Mouse (Mus musculus) intestine, postnatal 0 days (tissue): ENCODE data around the gene Errfi1. TPM values are rescaled to one million over a fixed set of nuclear protein-coding genes. Genes with fewer than 3 reads are reported as not detected.
A peak's percentile ranks its signal among the peaks of the same experiment; 100 is the strongest.
"Not testable (repeated sequence)": the region's sequence is repeated elsewhere in the genome, so short reads cannot be mapped to it uniquely, and the experiment has no call there.

Source experiments
- ATAC-seq: fragments of 200-750 bp; cut with Nextera tagmentation; 2 replicates; pipeline ENCODE4 v1.8.0; 2017; ENCODE audit warnings: mild to moderate bottlenecking, moderate TSS enrichment, moderate library complexity
- H3K27ac ChIP-seq: fragments of 300-500 bp; sonication (generic); 2 replicates; pipeline ENCODE4 v1.5.1; 2014; ENCODE audit warnings: mild to moderate bottlenecking, low read depth, low read length, moderate library complexity
- H3K27me3 ChIP-seq: fragments of 300-500 bp; sonication (generic); replicated peaks from 2 replicates; pipeline ENCODE4 v1.6.1; 2014; ENCODE audit warnings: low read length, mixed read lengths; ENCODE audit not compliant: control insufficient read depth, insufficient read depth
- H3K36me3 ChIP-seq: fragments of 300-500 bp; sonication (generic); 2 replicates; pipeline ENCODE4 v1.6.1; 2014; ENCODE audit warnings: mild to moderate bottlenecking, moderate library complexity; ENCODE audit not compliant: control insufficient read depth, insufficient read depth
- H3K4me1 ChIP-seq: fragments of 300-500 bp; sonication (generic); replicated peaks from 2 replicates; pipeline ENCODE4 v1.6.1; 2014; ENCODE audit warnings: antibody characterized with exemption, low read length, mixed read lengths; ENCODE audit not compliant: control insufficient read depth, insufficient read depth
- H3K4me2 ChIP-seq: fragments of 300-500 bp; sonication (generic); replicated peaks from 2 replicates; pipeline ENCODE4 v1.6.1; 2014; ENCODE audit warnings: low read depth, mild to moderate bottlenecking, moderate library complexity
- H3K4me3 ChIP-seq: fragments of 300-500 bp; sonication (generic); 2 replicates; pipeline ENCODE4 v1.5.1; 2014; ENCODE audit warnings: low read depth, low read length
- H3K9ac ChIP-seq: fragments of 300-500 bp; sonication (generic); 2 replicates; pipeline ENCODE4 v1.6.1; 2014; ENCODE audit warnings: mild to moderate bottlenecking, low read depth, low read length
- H3K9me3 ChIP-seq: fragments of 300-500 bp; sonication (generic); 2 replicates; pipeline ENCODE4 v1.6.1; 2016; ENCODE audit warnings: mixed run types; ENCODE audit not compliant: control insufficient read depth
- CTCF ChIP-seq: sonication (generic); IDR thresholded peaks from 2 replicates; pipeline ENCODE4 v1.5.1; 2016; ENCODE audit warnings: low read depth, mild to moderate bottlenecking, control low read depth, antibody characterized with exemption, moderate library complexity
- WGBS: fragments of 180-500 bp; shearing (Covaris S2); extraction: QIAGEN DNeasy Blood & Tissue Kit; methylation state at CpG from one replicate; pipeline ENCODE4 v1.1.7; 2014; 5-methylcytosine and 5-hydroxymethylcytosine counted together
- polyA plus RNA-seq: library from polyadenylated mRNA; unstranded; fragments of >200 nt; fragmentation: Nextera tagmentation; extraction: Ambion mirVana; gene quantifications from 2 replicates; pipeline ENCODE4 v1.2.1, GENCODE M21; 2015

The Errfi1 gene
- polyA plus RNA-seq, 1 experiment from 2014 or later, result 27.7 TPM

- 47% methylated on average over 9 of the region's 9 CpGs for WGBS
- H3K9ac ChIP-seq, result no peak overlapping the region
- peak; percentile 94 for TF ChIP-seq CTCF
- H3K36me3 ChIP-seq, result peaks cover 77% of the 10 kb centered on the region
- ATAC-seq, result no peak
- no peak overlapping the region for H3K4me3 ChIP-seq
- no peaks in the 10 kb centered on the region for H3K27me3 ChIP-seq
- no peak overlapping the region for H3K27ac ChIP-seq
- no peak overlapping the region for H3K4me2 ChIP-seq
- H3K9me3 ChIP-seq, result no peaks in the 10 kb centered on the region
- H3K4me1 ChIP-seq, result no peaks in the 10 kb centered on the region
These were observed 47.9 kb downstream of the Errfi1 start for GRCm38 (mm10) chr4:150901651-150902050.

GRCm38 (mm10) chr4:150902062-150902461 lies 48.3 kb downstream of the Errfi1 start:
- no peak for ATAC-seq
- peaks cover 76% of the 10 kb centered on the region for H3K36me3 ChIP-seq

GRCm38 (mm10) chr4:150903091-150903742 lies 49.5 kb downstream of the Errfi1 start:
- no peaks in the 10 kb centered on the region for H3K27me3 ChIP-seq
- no peak for ATAC-seq
- 92% methylated on average over 14 of the region's 14 CpGs for WGBS

More at GRCm38 (mm10) chr4:150902062-150902461, 48.3 kb downstream of the Errfi1 start:
- no peak overlapping the region for H3K4me3 ChIP-seq
- no peak overlapping the region for H3K27ac ChIP-seq
- H3K4me1 ChIP-seq, result no peaks in the 10 kb centered on the region
- no peak overlapping the region for H3K9ac ChIP-seq
- H3K27me3 ChIP-seq, result no peaks in the 10 kb centered on the region
- no peaks in the 10 kb centered on the region for H3K9me3 ChIP-seq
- H3K4me2 ChIP-seq, result no peak overlapping the region
- no peak for TF ChIP-seq CTCF
- 90% methylated on average over 12 of the region's 12 CpGs for WGBS

DNA sequence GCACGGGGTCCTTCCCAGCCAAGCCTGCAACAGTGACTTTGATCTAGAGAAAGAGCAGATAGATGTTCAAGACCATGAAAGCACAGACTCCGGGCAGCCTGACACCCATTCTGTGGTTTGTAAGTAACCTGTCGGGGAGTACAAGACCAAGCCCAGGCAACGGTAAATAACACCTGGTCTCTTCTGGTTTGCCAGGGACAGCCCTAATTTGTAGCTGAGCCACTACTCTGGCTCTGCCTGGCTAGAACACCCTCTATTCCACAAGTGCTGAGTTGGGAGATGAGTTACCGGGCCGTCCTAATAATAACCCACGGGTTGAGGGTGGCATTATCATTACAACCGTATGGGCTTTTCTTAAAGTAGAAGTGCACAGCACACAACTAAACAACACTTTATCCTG lies 53.4 kb downstream of the Errfi1 start:
- ATAC-seq, result no peak
- no peak for TF ChIP-seq CTCF
- H3K27ac ChIP-seq, result no peak overlapping the region
- no peak overlapping the region for H3K9ac ChIP-seq
- no peaks in the 10 kb centered on the region for H3K4me1 ChIP-seq
- 89% methylated on average over 8 of the region's 8 CpGs for WGBS
- no peaks in the 10 kb centered on the region for H3K27me3 ChIP-seq
- no peaks in the 10 kb centered on the region for H3K9me3 ChIP-seq
- H3K4me3 ChIP-seq, result no peak overlapping the region
- peaks cover 37% of the 10 kb centered on the region for H3K36me3 ChIP-seq
- no peak overlapping the region for H3K4me2 ChIP-seq

More at GRCm38 (mm10) chr4:150903091-150903742, 49.5 kb downstream of the Errfi1 start:
- Histone ChIP-seq H3K9me3 (no peaks in the 10 kb centered on the region), H3K4me1 (no peaks in the 10 kb centered on the region), H3K9ac (no peak overlapping the region), H3K36me3 (peaks cover 65% of the 10 kb centered on the region), H3K27ac (no peak overlapping the region), H3K4me3 (no peak overlapping the region), H3K4me2 (no peak overlapping the region)
- no peak for TF ChIP-seq CTCF

DNA sequence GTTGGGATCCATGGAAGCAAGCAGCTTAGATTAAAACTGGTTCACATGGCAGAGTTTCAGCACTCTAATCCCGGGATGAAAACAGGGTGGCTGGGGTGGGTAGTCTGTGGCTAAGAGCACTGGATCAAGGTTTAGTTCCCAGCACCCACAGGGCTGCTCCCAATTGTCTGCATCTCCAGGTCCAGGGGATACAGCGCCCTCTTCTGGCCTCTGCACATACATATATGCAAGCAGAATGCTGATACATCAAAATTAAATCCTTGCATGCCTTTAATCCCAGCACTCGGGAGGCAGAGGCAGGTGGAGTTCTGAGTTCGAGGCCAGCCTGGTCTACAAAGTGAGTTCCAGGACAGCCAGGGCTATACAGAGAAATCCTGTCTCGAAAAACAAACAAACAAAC lies 54.8 kb downstream of the Errfi1 start:
- not testable (repeated sequence) for H3K27ac ChIP-seq, H3K4me2 ChIP-seq, H3K9me3 ChIP-seq, H3K4me1 ChIP-seq, ATAC-seq, H3K9ac ChIP-seq, H3K27me3 ChIP-seq, H3K4me3 ChIP-seq
- peak; percentile 53 for TF ChIP-seq CTCF
- H3K36me3 ChIP-seq, result peaks cover 23% of the 10 kb centered on the region
- WGBS, result 75% methylated on average over 5 of the region's 5 CpGs

- Histone ChIP-seq H3K27ac (peak overlapping the region; percentile 83), H3K36me3 (peaks cover 15% of the 10 kb centered on the region), H3K4me3 (peak overlapping the region; percentile 51), H3K4me1 (no peaks in the 10 kb centered on the region), H3K4me2 (peak overlapping the region; percentile 69), H3K27me3 (no peaks in the 10 kb centered on the region), H3K9me3 (no peaks in the 10 kb centered on the region), H3K9ac (peak overlapping the region; percentile 52)
- ATAC-seq, result peak; percentile 84
- peak; percentile 46 for TF ChIP-seq CTCF
- WGBS, result under 1% methylated on average over 56 of the region's 56 CpGs
These were observed 55.9 kb downstream of the Errfi1 start for GRCm38 (mm10) chr4:150909451-150910156.
